Mouse (Mus musculus) lung, postnatal 0 days (tissue): Measurements from ENCODE around the gene Zfp213.

Experiments used
- CTCF ChIP-seq: IDR thresholded peaks from 2 replicates; pipeline ENCODE4 v1.5.1; 2016; ENCODE audit warnings: antibody characterized with exemption, mild to moderate bottlenecking
- EP300 ChIP-seq: IDR thresholded peaks from 2 replicates; pipeline ENCODE4 v1.6.1; 2016; ENCODE audit warnings: antibody characterized with exemption, mild to moderate bottlenecking, control low read depth

DNA sequence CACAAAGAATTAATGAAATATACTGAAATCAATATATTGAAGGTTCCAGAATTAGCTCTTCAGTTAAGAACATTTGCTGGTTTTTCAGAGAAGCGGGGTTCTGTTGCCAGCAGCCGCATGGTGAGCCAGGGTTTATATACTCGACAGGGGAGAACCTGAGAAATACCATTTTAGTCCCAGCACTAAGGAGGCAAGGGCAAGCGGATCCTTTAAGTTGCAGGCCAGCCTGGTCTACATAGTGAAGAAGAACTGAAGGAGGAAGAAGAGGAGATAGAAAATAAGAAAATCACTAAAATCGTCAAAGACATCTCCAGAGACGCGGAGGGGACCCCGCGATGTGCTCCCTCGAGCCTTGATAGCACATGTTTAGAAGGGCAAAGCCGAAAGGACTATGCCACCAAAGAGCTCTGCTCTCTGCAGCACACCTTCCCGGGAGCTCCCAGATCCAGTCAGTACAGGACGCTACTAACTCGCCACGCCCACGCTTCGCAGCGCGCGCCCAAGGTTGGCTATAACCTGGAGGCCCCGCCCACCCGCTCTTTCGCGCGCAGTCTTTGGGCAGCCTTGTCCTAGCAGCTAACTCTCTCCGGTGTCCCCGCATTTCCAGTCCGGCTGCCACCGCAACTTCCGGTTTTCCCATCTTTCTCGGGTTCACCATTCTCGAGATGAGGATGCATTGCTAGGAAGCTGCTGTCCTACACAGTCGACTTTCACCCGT lies 28.3 kb upstream of the Zfp213 start:
- no peak for TF ChIP-seq CTCF
- no peak for TF ChIP-seq EP300
